Mouse (Mus musculus) kidney, postnatal 0 days (tissue): ENCODE results near the gene Pcyt2. TPM values are rescaled to one million over a fixed set of nuclear protein-coding genes. Genes with fewer than 3 reads are reported as not detected.

Experiments used
- ATAC-seq: fragments of 200-750 bp; cut with Nextera tagmentation; replicated peaks from 2 replicates; pipeline ENCODE4 v1.8.0; 2017; ENCODE audit warnings: low read depth, moderate number of reproducible peaks, moderate TSS enrichment, moderate library complexity; ENCODE audit not compliant: low FRiP score
- DNase-seq: peaks from one replicate; pipeline ENCODE4 v3.0.0-alpha.2; 2016; ENCODE audit warnings: low spot score
- H3K27ac ChIP-seq: fragments of 300-500 bp; sonication (generic); 2 replicates; pipeline ENCODE4 v1.5.1; 2014; ENCODE audit warnings: mild to moderate bottlenecking
- H3K27me3 ChIP-seq: fragments of 300-500 bp; sonication (generic); 2 replicates; pipeline ENCODE4 v1.6.1; 2014; ENCODE audit warnings: low read length, mixed read lengths; ENCODE audit not compliant: insufficient read depth
- H3K36me3 ChIP-seq: fragments of 300-500 bp; sonication (generic); 2 replicates; pipeline ENCODE4 v1.6.1; 2014; ENCODE audit warnings: low read length, mixed read lengths; ENCODE audit not compliant: insufficient read depth
- H3K4me1 ChIP-seq: fragments of 300-500 bp; sonication (generic); replicated peaks from 2 replicates; pipeline ENCODE4 v1.6.1; 2014; ENCODE audit warnings: antibody characterized with exemption, low read length, mixed read lengths; ENCODE audit not compliant: insufficient read depth
- H3K4me2 ChIP-seq: fragments of 300-500 bp; sonication (generic); 2 replicates; pipeline ENCODE4 v1.6.1; 2014; ENCODE audit warnings: mild to moderate bottlenecking, low read length, moderate library complexity, mixed read lengths
- H3K4me3 ChIP-seq: fragments of 300-500 bp; sonication (generic); replicated peaks from 2 replicates; pipeline ENCODE4 v1.5.1; 2014; ENCODE audit warnings: low read depth, low read length
- H3K9ac ChIP-seq: fragments of 300-500 bp; sonication (generic); 2 replicates; pipeline ENCODE4 v1.6.1; 2014; ENCODE audit warnings: low read depth, low read length
- H3K9me3 ChIP-seq: fragments of 300-500 bp; sonication (generic); replicated peaks from 2 replicates; pipeline ENCODE4 v1.6.1; 2016; ENCODE audit warnings: low read length, inconsistent platforms, mixed read lengths
- CTCF ChIP-seq: IDR thresholded peaks from 2 replicates; pipeline ENCODE4 v1.5.1; 2016; ENCODE audit warnings: antibody characterized with exemption, low read depth, mild to moderate bottlenecking, moderate library complexity
- WGBS: fragments of 180-500 bp; shearing (Covaris S2); extraction: QIAGEN DNeasy Blood & Tissue Kit; methylation state at CpG from one replicate; pipeline ENCODE4 v1.1.7; 2014; 5-methylcytosine and 5-hydroxymethylcytosine counted together
- polyA plus RNA-seq: library from polyadenylated mRNA; unstranded; fragments of >200 nt; fragmentation: Nextera tagmentation; extraction: Ambion mirVana; gene quantifications from 2 replicates; pipeline ENCODE4 v1.2.1, GENCODE M21; 2015

The Pcyt2 gene
- polyA plus RNA-seq, 1 experiment from 2014 or later: 116 TPM

- H3K36me3 ChIP-seq: peaks cover 26% of the 10 kb centered on the region
- ATAC-seq: peak; percentile 18
- TF ChIP-seq CTCF: peak; percentile 88
- no peaks in the 10 kb centered on the region for H3K27me3 ChIP-seq
- WGBS: 43% methylated on average over 6 of the region's 6 CpGs
- peak; percentile 81 for DNase-seq
- H3K4me1 ChIP-seq: peaks cover 12% of the 10 kb centered on the region
- no peak overlapping the region for H3K27ac ChIP-seq
- no peak overlapping the region for H3K4me2 ChIP-seq
- no peaks in the 10 kb centered on the region for H3K9me3 ChIP-seq
- no peak overlapping the region for H3K4me3 ChIP-seq
- no peak overlapping the region for H3K9ac ChIP-seq
Observed at GRCm38 (mm10) chr11:120612763-120613162, 5.0 kb downstream of the Pcyt2 start.

DNA sequence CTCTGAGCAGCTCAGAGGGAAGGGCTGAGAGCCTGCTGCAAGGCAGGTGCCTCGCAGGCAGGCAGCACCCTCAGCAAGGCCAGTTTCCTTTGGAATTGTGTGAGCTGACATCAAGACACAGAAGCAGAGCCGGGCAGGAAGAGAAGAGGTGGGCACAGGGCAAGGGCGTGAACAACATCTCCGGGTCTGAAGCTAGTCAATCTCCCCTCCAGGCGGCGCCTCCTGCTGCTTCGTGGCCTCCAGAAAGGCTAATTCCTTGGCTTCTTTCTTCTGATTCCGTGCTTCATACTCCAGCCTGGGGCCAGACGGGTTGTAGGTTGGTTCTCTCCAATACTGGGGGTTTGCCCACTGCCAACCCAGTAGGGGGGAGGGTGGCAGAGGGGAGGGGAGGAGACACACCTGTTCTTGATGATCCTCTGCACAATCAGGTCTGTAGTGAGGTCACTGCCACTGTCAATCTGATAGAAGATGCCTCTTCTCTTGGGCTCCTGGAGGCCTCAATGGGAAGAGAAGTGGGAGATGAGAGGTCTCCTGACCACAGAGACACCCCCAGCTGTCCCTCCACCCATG is 7.2 kb downstream of the Pcyt2 start:
- WGBS: 82% methylated on average over 9 of the region's 9 CpGs
- no peak overlapping the region for H3K4me2 ChIP-seq
- H3K36me3 ChIP-seq: peaks cover 30% of the 10 kb centered on the region
- no peaks in the 10 kb centered on the region for H3K9me3 ChIP-seq
- TF ChIP-seq CTCF: no peak
- H3K4me3 ChIP-seq: no peak overlapping the region
- peaks cover 6% of the 10 kb centered on the region for H3K4me1 ChIP-seq
- H3K9ac ChIP-seq: no peak overlapping the region
- H3K27me3 ChIP-seq: no peaks in the 10 kb centered on the region
- no peak overlapping the region for H3K27ac ChIP-seq
- ATAC-seq: no peak
- no peak for DNase-seq

DNA sequence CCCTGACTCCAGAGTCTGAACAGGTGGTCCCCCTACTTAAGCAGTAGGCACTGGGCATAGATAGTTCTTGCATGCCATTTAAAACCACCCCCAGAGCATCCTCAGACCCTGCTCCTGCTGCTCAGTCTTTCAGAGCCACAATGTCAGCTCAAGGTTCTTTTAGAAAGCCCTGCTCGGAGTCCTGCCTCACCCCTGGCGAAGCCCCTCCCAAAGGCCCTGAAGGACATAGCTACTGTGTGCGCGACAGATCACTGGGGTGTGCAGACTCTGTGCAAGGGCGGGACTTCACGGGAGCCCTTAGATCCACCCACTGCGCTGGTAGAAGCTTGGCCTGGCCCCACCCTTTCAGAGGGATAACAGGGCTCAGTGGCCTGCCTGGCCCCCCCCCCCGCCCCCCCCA is 8.5 kb downstream of the Pcyt2 start:
- Histone ChIP-seq H3K27me3 (no peaks in the 10 kb centered on the region), H3K4me2 (peak overlapping the region; percentile 49), H3K9me3 (no peaks in the 10 kb centered on the region), H3K27ac (peak overlapping the region; percentile 31; the same call in 1 of the 2 replicates), H3K4me3 (0 out of 2 replicates have a peak overlapping the region, but pooled peaks have one; percentile 8), H3K4me1 (peaks cover 6% of the 10 kb centered on the region), H3K36me3 (peaks cover 36% of the 10 kb centered on the region), H3K9ac (no peak overlapping the region)
- TF ChIP-seq CTCF: no peak
- peak; percentile 41; the same call in 1 of the 2 replicates for ATAC-seq
- DNase-seq: peak; percentile 33
- 30% methylated on average over 8 of the region's 8 CpGs for WGBS

GRCm38 (mm10) chr11:120608241-120609034 is 9.3 kb downstream of the Pcyt2 start, which contains the start of gene Npb:
TSS of gene Npb (plus strand) at chr11:120608477.
- peak within 1 kb of the TSS; percentile 49 for H3K4me2 ChIP-seq
- no peak for TF ChIP-seq CTCF
- peak within 1 kb of the TSS; percentile 8 for H3K4me3 ChIP-seq
- H3K9me3 ChIP-seq: no peaks in the 10 kb centered on the region
- peak within 1 kb of the TSS; percentile 31; the same call in 1 of the 2 replicates for H3K27ac ChIP-seq
- H3K4me1 ChIP-seq: peaks cover 6% of the 10 kb centered on the region
- no peak; the same call in 1 of the 2 replicates for ATAC-seq
- no peaks in the 10 kb centered on the region for H3K27me3 ChIP-seq
- 5% methylated on average over 45 of the region's 45 CpGs for WGBS
- DNase-seq: peak; percentile 64
- peak within 1 kb of the TSS; percentile 46 for H3K9ac ChIP-seq
- peaks cover 40% of the 10 kb centered on the region for H3K36me3 ChIP-seq

DNA sequence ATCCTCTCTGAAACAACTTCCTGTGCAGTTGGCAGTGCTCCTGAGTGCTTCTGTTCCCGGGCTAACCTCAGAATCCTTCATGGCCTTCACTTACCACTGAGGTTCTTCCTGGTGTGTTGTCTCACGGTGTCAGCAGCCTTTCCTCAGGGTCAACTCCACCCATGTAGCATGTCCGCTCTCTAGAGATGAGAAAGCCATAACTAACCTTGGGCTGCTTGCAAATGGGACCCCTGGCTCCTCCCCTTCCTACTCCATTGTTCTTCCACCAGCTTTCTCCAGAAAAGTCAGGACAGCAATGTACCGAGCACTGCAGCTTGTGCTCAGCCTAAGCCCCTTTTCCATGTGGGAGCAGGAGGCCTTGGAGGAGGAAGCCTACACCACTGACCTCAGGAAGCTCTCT is 11.0 kb downstream of the Pcyt2 start:
- H3K4me2 ChIP-seq: no peak overlapping the region
- H3K9ac ChIP-seq: no peak overlapping the region
- WGBS: 67% methylated on average over 4 of the region's 4 CpGs
- H3K27me3 ChIP-seq: no peaks in the 10 kb centered on the region
- no peak overlapping the region for H3K27ac ChIP-seq
- DNase-seq: no peak
- no peak for TF ChIP-seq CTCF
- H3K4me3 ChIP-seq: no peak overlapping the region
- no peak for ATAC-seq
- peaks cover 48% of the 10 kb centered on the region for H3K36me3 ChIP-seq
- no peaks in the 10 kb centered on the region for H3K9me3 ChIP-seq
- H3K4me1 ChIP-seq: peaks cover 6% of the 10 kb centered on the region

DNA sequence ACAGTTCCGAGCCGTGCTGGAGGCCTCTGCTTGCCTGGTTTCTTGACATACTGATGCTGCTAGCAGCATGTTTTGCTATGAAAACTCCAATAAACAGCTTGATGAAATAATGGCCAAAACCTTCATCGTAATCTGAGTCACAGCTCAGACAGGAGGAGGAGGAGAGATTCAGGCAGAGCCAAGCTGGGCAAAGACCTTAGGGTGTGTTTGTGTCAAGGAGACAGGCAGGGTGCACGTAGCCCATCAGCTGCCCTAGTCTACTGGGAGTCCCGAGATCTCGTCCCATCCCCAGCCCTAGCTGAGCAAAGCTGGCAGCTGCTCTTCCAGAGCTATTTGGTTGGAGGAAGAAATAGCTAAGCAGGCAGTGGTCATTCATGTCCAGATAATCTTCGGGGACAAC is 12.1 kb downstream of the Pcyt2 start:
- WGBS: 90% methylated on average over 7 of the region's 7 CpGs
- TF ChIP-seq CTCF: no peak

More for the DNA sequence above, 12.1 kb downstream of the Pcyt2 start:
- Histone ChIP-seq H3K4me1 (peaks cover 6% of the 10 kb centered on the region), H3K9ac (no peak overlapping the region), H3K9me3 (no peaks in the 10 kb centered on the region), H3K36me3 (peaks cover 42% of the 10 kb centered on the region), H3K4me3 (no peak overlapping the region), H3K4me2 (no peak overlapping the region), H3K27me3 (no peaks in the 10 kb centered on the region), H3K27ac (no peak overlapping the region)
- no peak for DNase-seq
- ATAC-seq: no peak
